Mouse (Mus musculus) myocyte (in vitro differentiated cells): ENCODE results near the gene Prkn. TPM values are rescaled to one million over a fixed set of nuclear protein-coding genes. Genes with fewer than 3 reads are reported as not detected.
"Not testable (repeated sequence)": the region's sequence is repeated elsewhere in the genome, so short reads cannot be mapped to it uniquely, and the experiment has no call there.

Source experiments
- H3K27me3 ChIP-seq: one replicate; pipeline ENCODE4 v1.6.1; 2011; ENCODE audit not compliant: control insufficient read depth, insufficient read depth, insufficient read length
- H3K36me3 ChIP-seq: one replicate; pipeline ENCODE4 v1.6.1; 2011; ENCODE audit not compliant: control insufficient read depth, insufficient read depth
- H3K4me2 ChIP-seq: one replicate; pipeline ENCODE4 v1.6.1; 2011; ENCODE audit warnings: low read depth, control low read depth
- H3K4me3 ChIP-seq: one replicate; pipeline ENCODE4 v1.5.1; 2011; ENCODE audit warnings: mild to moderate bottlenecking, control low read depth, moderate library complexity
- H3K79me2 ChIP-seq: one replicate; pipeline ENCODE4 v1.6.1; 2011; ENCODE audit not compliant: control insufficient read depth, insufficient read depth
- H3ac ChIP-seq: one replicate; pipeline ENCODE4 v1.6.1; 2011; ENCODE audit not compliant: control insufficient read depth, insufficient read length
- CEBPB ChIP-seq: IDR thresholded peaks from 2 replicates; pipeline ENCODE4 v1.6.1; 2011; ENCODE audit warnings: mild to moderate bottlenecking, moderate library complexity; ENCODE audit not compliant: poor library complexity, insufficient read depth, severe bottlenecking
- E2F4 ChIP-seq: IDR thresholded peaks from one replicate; pipeline ENCODE4 v1.6.1; 2011; ENCODE audit warnings: mild to moderate bottlenecking, control low read depth, moderate library complexity; ENCODE audit not compliant: insufficient read depth
- MAX ChIP-seq: IDR thresholded peaks from one replicate; pipeline ENCODE4 v1.6.1; 2011; ENCODE audit warnings: low read depth, mild to moderate bottlenecking, control low read depth
- MYOD1 ChIP-seq, 3 experiments: IDR thresholded peaks; one replicate each; pipeline ENCODE4 v1.6.1; 2011; ENCODE audit warnings: control low read depth in 2 of 3, low read depth in 2 of 3, mild to moderate bottlenecking in 2 of 3, moderate library complexity in 1 of 3; ENCODE audit not compliant: insufficient read length in 2 of 3, control insufficient read depth in 1 of 3
- MYOG ChIP-seq, 3 experiments: IDR thresholded peaks; one replicate each; pipeline ENCODE4 v1.6.1; 2011; ENCODE audit warnings: control low read depth in 2 of 3, low read depth in 2 of 3, mild to moderate bottlenecking in 2 of 3; ENCODE audit not compliant: insufficient read length in 2 of 3, control insufficient read depth in 1 of 3, insufficient read depth in 1 of 3
- POLR2A ChIP-seq: IDR thresholded peaks from one replicate; pipeline ENCODE4 v1.6.1; 2011; ENCODE audit warnings: low read depth, mild to moderate bottlenecking, control low read depth, moderate library complexity; ENCODE audit not compliant: insufficient read length
- POLR2AphosphoS2 ChIP-seq: IDR thresholded peaks from one replicate; pipeline ENCODE4 v1.6.1; 2011; ENCODE audit warnings: low read depth, control low read depth; ENCODE audit not compliant: insufficient read length
- REST ChIP-seq: IDR thresholded peaks from one replicate; pipeline ENCODE4 v1.6.1; 2011; ENCODE audit warnings: mild to moderate bottlenecking, control low read depth, moderate library complexity; ENCODE audit not compliant: insufficient read depth, insufficient read length
- SRF ChIP-seq: IDR thresholded peaks from one replicate; pipeline ENCODE4 v1.6.1; 2011; ENCODE audit warnings: low read depth; ENCODE audit not compliant: control insufficient read depth, insufficient read length
- TCF12 ChIP-seq: IDR thresholded peaks from one replicate; pipeline ENCODE4 v1.6.1; 2011; ENCODE audit warnings: mild to moderate bottlenecking, control low read depth; ENCODE audit not compliant: poor library complexity, insufficient read depth, severe bottlenecking
- TCF3 ChIP-seq: IDR thresholded peaks from one replicate; pipeline ENCODE4 v1.6.1; 2011; ENCODE audit warnings: low read depth, control low read depth; ENCODE audit not compliant: insufficient read length
- USF1 ChIP-seq: IDR thresholded peaks from one replicate; pipeline ENCODE4 v1.6.1; 2011; ENCODE audit warnings: low read depth, mild to moderate bottlenecking, control low read depth, moderate library complexity
- polyA plus RNA-seq: library from polyadenylated mRNA; unstranded; fragments of >200 nt; fragmentation: generic; extraction: Trizol; gene quantifications from one replicate; pipeline ENCODE4 v1.2.1, GENCODE M21; 2012; ENCODE audit warnings: missing spikeins

The Prkn gene
- polyA plus RNA-seq, 1 experiment, result 0.26 TPM

GRCm38 (mm10) chr17:11988110-11988837, 1148.1 kb downstream of the Prkn start:
- peaks cover 30% of the 10 kb centered on the region for H3K27me3 ChIP-seq
- H3K4me3 ChIP-seq, result no peak overlapping the region
- TF ChIP-seq MYOG (IDR thresholded peaks at IDR 0.05; ENCODE audit: control insufficient read depth in 1 of 3, insufficient read depth in 1 of 3, insufficient read length in 2 of 3, low read depth in 2 of 3) (no peak), USF1 (no peak), E2F4 (no peak), SRF (no peak), POLR2AphosphoS2 (no peak), MYOD1 (IDR thresholded peaks at IDR 0.05; ENCODE audit: control insufficient read depth in 1 of 3, insufficient read length in 2 of 3, low read depth in 2 of 3) (no peak), POLR2A (no peak), TCF3 (no peak)
- no peaks in the 10 kb centered on the region for H3K79me2 ChIP-seq
- no peaks in the 10 kb centered on the region for H3K36me3 ChIP-seq
- no peak overlapping the region for H3ac ChIP-seq
- H3K4me2 ChIP-seq, result no peak overlapping the region

- TF ChIP-seq SRF, result no peak
- no peak for TF ChIP-seq REST
- TF ChIP-seq MYOG (IDR thresholded peaks at IDR 0.05; ENCODE audit: control insufficient read depth in 1 of 3, insufficient read depth in 1 of 3, insufficient read length in 2 of 3, low read depth in 2 of 3), result no peak
- no peak for TF ChIP-seq USF1
- TF ChIP-seq MYOD1 (IDR thresholded peaks at IDR 0.05; ENCODE audit: control insufficient read depth in 1 of 3, insufficient read length in 2 of 3, low read depth in 2 of 3), result no peak
- no peak for TF ChIP-seq TCF3
- TF ChIP-seq MAX, result no peak
- TF ChIP-seq CEBPB, result no peak
- TF ChIP-seq POLR2AphosphoS2, result no peak
- TF ChIP-seq POLR2A, result no peak
- TF ChIP-seq E2F4, result no peak
- no peak for TF ChIP-seq TCF12
- Histone ChIP-seq H3K36me3 (no peaks in the 10 kb centered on the region), H3K4me2 (no peak overlapping the region), H3ac (no peak overlapping the region), H3K4me3 (no peak overlapping the region), H3K79me2 (no peaks in the 10 kb centered on the region), H3K27me3 (peaks cover 30% of the 10 kb centered on the region)
Observed at GRCm38 (mm10) chr17:11989296-11989695, 1149.1 kb downstream of the Prkn start.

- Histone ChIP-seq H3K79me2 (no peaks in the 10 kb centered on the region), H3ac (no peak overlapping the region), H3K4me3 (no peak overlapping the region), H3K27me3 (peaks cover 26% of the 10 kb centered on the region), H3K36me3 (no peaks in the 10 kb centered on the region), H3K4me2 (no peak overlapping the region)
- no peak for TF ChIP-seq POLR2AphosphoS2
- TF ChIP-seq MAX, result no peak
- TF ChIP-seq E2F4, result no peak
- no peak for TF ChIP-seq TCF3
- TF ChIP-seq USF1, result no peak
- TF ChIP-seq MYOD1 (IDR thresholded peaks at IDR 0.05; ENCODE audit: control insufficient read depth in 1 of 3, insufficient read length in 2 of 3, low read depth in 2 of 3), result no peak
- TF ChIP-seq MYOG (IDR thresholded peaks at IDR 0.05; ENCODE audit: control insufficient read depth in 1 of 3, insufficient read depth in 1 of 3, insufficient read length in 2 of 3, low read depth in 2 of 3), result no peak
- no peak for TF ChIP-seq POLR2A
- no peak for TF ChIP-seq REST
Observed at GRCm38 (mm10) chr17:11990386-11991087, 1150.4 kb downstream of the Prkn start.

- peaks cover 17% of the 10 kb centered on the region for H3K27me3 ChIP-seq
- no peak overlapping the region for H3K4me3 ChIP-seq
- H3K4me2 ChIP-seq, result no peak overlapping the region
- H3K36me3 ChIP-seq, result no peaks in the 10 kb centered on the region
- no peak for TF ChIP-seq CEBPB
- no peak overlapping the region for H3ac ChIP-seq
- no peaks in the 10 kb centered on the region for H3K79me2 ChIP-seq
Observed at GRCm38 (mm10) chr17:11993249-11993648, 1153.1 kb downstream of the Prkn start.

GRCm38 (mm10) chr17:11994252-11994651, 1154.1 kb downstream of the Prkn start:
- Histone ChIP-seq H3K4me3 (no peak overlapping the region), H3ac (no peak overlapping the region), H3K79me2 (no peaks in the 10 kb centered on the region), H3K27me3 (peaks cover 13% of the 10 kb centered on the region), H3K36me3 (no peaks in the 10 kb centered on the region), H3K4me2 (no peak overlapping the region)
- TF ChIP-seq MYOG (IDR thresholded peaks at IDR 0.05; ENCODE audit: control insufficient read depth in 1 of 3, insufficient read depth in 1 of 3, insufficient read length in 2 of 3, low read depth in 2 of 3) (no peak), POLR2AphosphoS2 (no peak), TCF3 (no peak), SRF (no peak), REST (no peak), POLR2A (no peak), USF1 (no peak), TCF12 (no peak), MAX (no peak), E2F4 (no peak), MYOD1 (IDR thresholded peaks at IDR 0.05; ENCODE audit: control insufficient read depth in 1 of 3, insufficient read length in 2 of 3, low read depth in 2 of 3) (no peak)

GRCm38 (mm10) chr17:11994754-11995153, 1154.6 kb downstream of the Prkn start:
- not testable (repeated sequence) for H3K36me3 ChIP-seq, H3K4me3 ChIP-seq, H3ac ChIP-seq, H3K79me2 ChIP-seq, H3K4me2 ChIP-seq
- peaks cover 13% of the 10 kb centered on the region for H3K27me3 ChIP-seq
